Mouse (Mus musculus): ENCODE measurements around the gene Snx30. TPM values are rescaled to one million over a fixed set of nuclear protein-coding genes. Genes with fewer than 3 reads are reported as not detected.

The Snx30 gene
- polyA plus RNA-seq (2017; shearing (Covaris generic)), result 1 to 10 TPM; 4.9 to 8.3 TPM

GRCm38 (mm10) chr4:59805181-59805967 lies at the start of gene Snx30:
Snx30 (plus strand) TSS chr4:59805840.

GRCm38 (mm10) chr4:59801489-59801888 lies 4.2 kb upstream of the Snx30 start, which contains the start of gene Inip:
Inip (minus strand) TSS chr4:59801589.

GRCm38 (mm10) chr4:59914608-59915403 lies 109.2 kb downstream of the Snx30 start, which contains the start of gene Slc46a2:
Slc46a2 (minus strand) TSS chr4:59915056.

Other genes starting within 250 kb of the Snx30 start
- gene Hsdl2, start 224.3 kb upstream of the Snx30 start, polyA plus RNA-seq (2017; shearing (Covaris generic)), result 10 to 100 TPM; 28.2 to 38.6 TPM
- 10 to 100 TPM; 13.5 to 17.3 TPM for gene E130308A19Rik, start 179.6 kb upstream of the Snx30 start, polyA plus RNA-seq (2017; shearing (Covaris generic))
- gene Inip, start 4.3 kb upstream of the Snx30 start, polyA plus RNA-seq (2017; shearing (Covaris generic)), result 10 to 100 TPM; 55.0 to 72.4 TPM
- gene Slc46a2, start 109.2 kb downstream of the Snx30 start, polyA plus RNA-seq (2017; shearing (Covaris generic)), result not detected
- not detected for gene Mup4, start 154.9 kb downstream of the Snx30 start, polyA plus RNA-seq (2017; shearing (Covaris generic))
- not detected for gene Mup6, start 158.5 kb downstream of the Snx30 start, polyA plus RNA-seq (2017; shearing (Covaris generic))

Data from activated CD4-positive, CD25-positive, alpha-beta regulatory T cell (primary cell).